Comparison of ENCODE assay signal across 7 mouse cellular contexts in the genomic region with DNA sequence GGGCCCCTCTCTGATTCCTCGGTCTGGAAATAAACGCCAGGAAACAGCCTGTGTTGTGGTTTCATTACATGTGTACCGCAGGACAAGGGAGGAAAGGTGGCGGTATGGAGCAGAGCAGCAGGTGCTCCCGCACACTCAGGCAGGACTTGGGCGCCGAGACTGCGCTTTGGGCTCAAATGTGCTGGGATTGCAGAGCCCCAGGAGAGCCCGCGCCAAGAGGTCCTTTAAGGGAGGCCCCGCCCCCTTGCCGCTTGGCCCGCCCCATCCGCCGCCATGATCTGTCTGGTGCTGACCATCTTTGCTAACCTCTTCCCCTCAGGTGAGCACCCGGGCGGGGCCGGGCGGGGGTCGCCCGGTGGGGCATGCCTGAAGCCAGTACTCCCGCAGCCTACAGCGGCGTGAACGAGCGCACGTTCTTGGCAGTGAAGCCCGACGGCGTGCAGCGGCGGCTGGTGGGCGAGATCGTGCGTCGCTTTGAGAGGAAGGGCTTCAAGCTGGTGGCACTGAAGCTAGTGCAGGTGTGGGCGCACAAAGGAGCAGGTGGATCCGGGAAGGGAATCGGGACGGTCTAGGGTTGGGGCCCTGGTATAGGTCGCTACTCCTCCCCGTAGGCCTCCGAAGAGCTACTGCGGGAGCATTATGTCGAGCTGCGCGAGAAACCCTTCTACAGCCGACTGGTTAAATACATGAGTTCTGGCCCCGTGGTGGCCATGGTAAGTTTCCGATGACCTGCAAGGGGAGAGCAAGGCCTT. TPM values are rescaled to one million over a fixed set of nuclear protein-coding genes. Genes with fewer than 3 reads are reported as not detected.
DNase-seq lines count a peak whose midpoint lies in the region; ATAC-seq and TF ChIP-seq lines count a peak whose summit lies in the region.

A gene (plus strand): TSS at position 260 of the 752 bp plus-strand sequence.

- TF ChIP-seq POLR2A in cortical plate, adult 2 months (IDR thresholded peaks at IDR 0.05; ENCODE audit: extremely low read depth, insufficient read depth, low read length): peak; percentile 58; the same call in 1 of the 2 replicates

- peak; percentile 35 for ATAC-seq in inflammation-experienced regulatory T-cells, adult 6 months

- peak within 1 kb of the TSS; percentile 85 for H3K27ac ChIP-seq in cortical plate, adult 2 months (ENCODE audit: insufficient read depth, low read length)

- no peak for TF ChIP-seq CTCF in cortical plate, adult 2 months (IDR thresholded peaks at IDR 0.05; ENCODE audit: extremely low read depth, insufficient read depth, low read length)

- intact Hi-C loops in left cerebral cortex, postnatal 36 days (cut with DNase I): no loop called here

- peak; percentile 73 for DNase-seq in adrenal gland, adult 8-10 months
- peak; percentile 79 for DNase-seq in gastrocnemius, postnatal 25 days
- DNase-seq in left cerebral cortex, postnatal 36 days (ENCODE audit: low spot score in 2 of 2): peak; percentile 74 to 80
- DNase-seq in mesoderm, embryonic 11.5 days (ENCODE audit: low read depth, low spot score): peak; percentile 63
- DNase-seq in right cerebral cortex, postnatal 36 days (ENCODE audit: low spot score in 2 of 2): peak; percentile 64 to 66

- peak within 1 kb of the TSS; percentile 80 for H3K4me3 ChIP-seq in cortical plate, adult 2 months (ENCODE audit: insufficient read depth, low read length)

- peaks cover 5% of the 10 kb centered on the region; the same call in 1 of the 2 replicates for H3K4me1 ChIP-seq in cortical plate, adult 2 months (ENCODE audit: control insufficient read depth, insufficient read depth, low read length)

RNA-seq across cellular contexts. Expression of the gene that starts here (rescaled TPM):
- 100 to 1,000 TPM in 2 of 4 experiments, 10 to 100 TPM in 2; 73.5 to 148 (median 104) TPM for total RNA-seq in adrenal gland, adult 8-10 months (2022)
- polyA plus RNA-seq in cortical plate, adult 2 months (2012; rRNA removed): 94.5 and 94.7 TPM in 2 replicates
- total RNA-seq in gastrocnemius, postnatal 25 days (2021): 1 to 10 TPM; 7.7 to 9.8 TPM
- polyA plus RNA-seq in inflammation-experienced regulatory T-cells, adult 6 months (2017; shearing (Covaris generic)): 10 to 100 TPM; 39.8 to 50.7 (median 45.7) TPM
- total RNA-seq in left cerebral cortex, postnatal 36 days (2021): 10 to 100 TPM; 41.4 to 54.3 TPM

Comparison
In these comparisons a context has a peak if more than half of its experiments do, and no peak if none do; other contexts are left out.
1. Peak in every context shown above with its lines: DNase-seq, ATAC-seq, H3K4me3 ChIP-seq and H3K27ac ChIP-seq.